Mouse (Mus musculus) E14TG2a.4 (cell line): ENCODE results near the gene C1qc.

Experiments
- CTCF ChIP-seq: conservative IDR thresholded peaks from 2 replicates; pipeline ENCODE4 v1.5.1; 2014; ENCODE audit warnings: low read length
- NANOG ChIP-seq: IDR thresholded peaks from 2 replicates; pipeline ENCODE4 v1.6.1; 2014; ENCODE audit warnings: borderline replicate concordance, low read length, mixed read lengths
- POU5F1 ChIP-seq: IDR thresholded peaks from 2 replicates; pipeline ENCODE4 v1.6.1; 2014; ENCODE audit warnings: low read length, borderline replicate concordance

GRCm38 (mm10) chr4:136895861-136896260 is 3.0 kb upstream of the C1qc start:
- no peak for TF ChIP-seq CTCF
- no peak for TF ChIP-seq NANOG
- TF ChIP-seq POU5F1 = no peak
